Mouse (Mus musculus) layer of hippocampus, adult 2 months (tissue): ENCODE data around the gene Lrrc26. TPM values are rescaled to one million over a fixed set of nuclear protein-coding genes. Genes with fewer than 3 reads are reported as not detected.

Experiments used
- DNase-seq, 2 experiments: peaks; one replicate each; pipeline ENCODE4 v3.0.0; 2022; ENCODE audit warnings: low spot score in 2 of 2
- H3K27ac ChIP-seq: fragments of 200-600 bp; 2 replicates; pipeline ENCODE4 v1.8.1; 2022
- H3K4me3 ChIP-seq: fragments of 200-600 bp; 2 replicates; pipeline ENCODE4 v1.8.1; 2022; ENCODE audit warnings: mild to moderate bottlenecking
- CTCF ChIP-seq: fragments of 200-600 bp; conservative IDR thresholded peaks from 2 replicates; pipeline ENCODE4 v1.8.1; 2022; ENCODE audit warnings: antibody characterized with exemption, mild to moderate bottlenecking, moderate library complexity
- total RNA-seq, 2 experiments: library from RNA; stranded (reverse); gene quantifications; 2 replicates each; pipeline ENCODE4 v1.2.3; 2021

Gene Lrrc26
- total RNA-seq, 2 experiments from 2014 or later: not detected

DNA sequence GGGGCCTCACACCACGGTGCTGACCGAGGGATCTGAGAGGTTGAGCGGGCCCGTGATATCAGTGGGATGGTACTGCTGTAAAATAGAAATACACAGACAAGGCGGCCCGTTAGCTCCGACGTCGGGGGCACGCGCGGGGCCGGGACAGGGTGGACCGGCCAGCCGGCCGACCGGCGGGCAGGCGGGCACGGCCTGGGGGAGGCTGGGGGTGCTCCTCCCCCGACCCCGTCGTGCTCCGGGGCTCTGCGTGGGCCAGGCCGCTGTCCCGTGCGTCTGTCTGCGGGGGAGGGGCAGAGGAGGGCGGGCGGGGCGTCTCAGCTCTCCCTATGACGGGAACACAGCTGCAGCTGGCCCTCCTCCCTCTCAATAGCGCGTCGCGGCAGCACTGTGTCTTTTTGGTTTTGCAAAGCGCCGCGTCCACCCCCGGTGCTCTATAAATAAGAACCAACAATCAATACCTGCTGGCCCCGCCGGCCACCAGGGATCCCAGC, 2.4 kb downstream of the Lrrc26 start:
- Histone ChIP-seq H3K4me3 (peak overlapping the region; percentile 37), H3K27ac (peak overlapping the region; percentile 92)
- peak in 1 of 2 experiments; percentile 11 for DNase-seq
- TF ChIP-seq CTCF: no peak

DNA sequence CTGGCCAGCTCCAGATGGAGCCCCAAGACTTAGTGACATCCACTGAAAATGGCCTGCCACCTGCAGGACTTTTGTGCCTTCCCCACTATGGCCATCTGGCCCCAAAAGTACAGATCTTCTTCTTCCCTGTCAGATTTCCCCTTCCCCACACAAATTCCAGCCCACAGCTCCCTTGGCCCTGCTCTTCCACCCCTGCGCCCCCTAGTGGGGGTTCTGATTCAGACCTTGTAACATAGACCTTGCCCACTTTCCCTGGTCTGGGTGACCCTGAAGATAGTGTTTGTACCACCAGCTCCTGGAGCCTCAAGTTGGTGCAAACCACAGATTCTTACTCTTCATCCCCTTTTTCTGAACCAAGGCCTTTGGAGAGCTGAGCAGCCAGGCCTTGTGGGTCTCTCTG, 3.1 kb downstream of the Lrrc26 start:
- DNase-seq: peak; percentile 51 to 84

DNA sequence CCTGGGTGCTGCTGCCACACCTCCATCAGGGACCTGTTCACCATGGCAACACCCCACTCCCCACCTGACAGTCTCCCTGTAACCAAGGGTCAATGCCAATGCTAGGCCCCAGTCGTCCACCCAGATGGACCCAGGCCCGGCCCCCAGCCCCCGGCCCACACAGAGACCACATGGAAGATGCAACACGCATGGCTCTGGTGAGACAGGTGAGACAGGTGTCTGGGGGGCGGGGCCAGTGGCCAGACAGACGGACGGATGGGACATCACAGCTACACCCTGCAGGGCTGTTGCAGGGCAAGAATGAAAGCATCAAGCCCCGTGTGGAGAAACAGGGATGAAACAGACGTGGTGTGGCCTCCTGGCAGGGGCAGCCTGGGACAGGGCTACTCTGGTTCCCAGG, 4.0 kb downstream of the Lrrc26 start:
- no peak for TF ChIP-seq CTCF
- DNase-seq: no peak
- peak overlapping the region; percentile 92; the same call in 1 of the 2 replicates for H3K27ac ChIP-seq
- no peak overlapping the region for H3K4me3 ChIP-seq

More for the DNA sequence above, 3.1 kb downstream of the Lrrc26 start:
- Histone ChIP-seq H3K27ac (peak overlapping the region; percentile 92), H3K4me3 (no peak overlapping the region; the same call in 1 of the 2 replicates)
- peak; percentile 96 for TF ChIP-seq CTCF

DNA sequence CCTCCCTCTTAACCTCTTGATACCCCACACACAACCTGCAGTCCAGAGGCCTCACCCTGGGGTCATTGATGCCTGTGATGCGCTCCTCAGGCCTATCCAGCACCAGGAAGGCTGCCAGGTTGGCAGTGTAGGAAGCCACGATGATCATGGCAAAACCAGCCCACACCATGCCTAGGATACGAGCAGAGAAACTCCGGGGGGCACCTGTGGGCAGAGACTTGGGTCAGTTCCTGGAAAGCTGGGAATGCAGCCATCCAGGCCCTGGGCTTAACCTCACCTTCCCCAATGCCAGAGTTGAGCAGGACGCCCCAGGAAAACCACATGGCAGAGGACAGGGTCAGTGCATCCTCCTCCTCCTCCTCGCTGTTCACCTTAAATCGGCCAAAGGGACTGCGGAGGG, 7.4 kb downstream of the Lrrc26 start:
- DNase-seq: no peak
- no peak for TF ChIP-seq CTCF

DNA sequence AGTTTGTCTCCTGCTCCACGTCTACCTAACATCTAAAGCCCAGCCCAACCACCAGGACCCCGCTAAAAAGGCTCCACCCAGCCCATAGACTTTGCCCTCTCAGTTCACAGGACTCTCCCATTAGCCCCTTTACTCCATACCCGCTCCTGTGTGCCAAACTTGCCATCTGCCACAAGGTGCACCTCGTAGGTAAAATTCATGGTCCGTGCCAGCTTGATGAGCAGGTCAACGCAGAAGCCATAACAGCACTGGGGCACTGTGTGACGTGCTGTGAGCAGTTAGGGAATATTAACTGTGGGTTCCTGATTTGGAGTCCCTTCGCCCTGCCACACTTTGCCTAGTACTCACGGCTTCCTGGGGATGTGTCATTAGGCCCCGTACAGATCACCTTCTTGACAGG, 8.3 kb downstream of the Lrrc26 start:
- TF ChIP-seq CTCF: no peak
- no peak for DNase-seq
- Histone ChIP-seq H3K4me3 (no peak overlapping the region), H3K27ac (no peak overlapping the region)

More for the DNA sequence above, 7.4 kb downstream of the Lrrc26 start:
- no peak overlapping the region for H3K27ac ChIP-seq
- H3K4me3 ChIP-seq: no peak overlapping the region

DNA sequence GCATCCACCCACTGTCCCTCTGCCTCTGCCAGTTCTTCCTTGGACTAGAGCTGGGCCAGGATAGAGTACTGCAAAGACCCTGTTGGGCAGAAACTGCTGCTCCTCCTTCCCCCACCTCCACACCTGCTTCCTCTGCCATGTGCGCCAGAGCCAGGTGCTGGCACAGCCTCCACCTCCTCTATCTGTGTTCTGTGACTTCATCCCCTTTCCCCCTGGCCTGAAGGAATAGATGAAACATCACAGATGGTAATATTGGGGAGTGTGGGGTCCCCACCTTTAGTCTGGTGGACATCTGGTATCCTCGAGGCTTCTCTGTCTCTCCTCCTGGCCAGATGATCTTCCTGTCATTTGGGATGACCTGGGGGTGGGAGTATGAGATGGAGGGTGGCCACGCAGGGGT, 13.7 kb downstream of the Lrrc26 start:
- no peak for DNase-seq
- no peak for TF ChIP-seq CTCF
- Histone ChIP-seq H3K27ac (no peak overlapping the region), H3K4me3 (no peak overlapping the region)

DNA sequence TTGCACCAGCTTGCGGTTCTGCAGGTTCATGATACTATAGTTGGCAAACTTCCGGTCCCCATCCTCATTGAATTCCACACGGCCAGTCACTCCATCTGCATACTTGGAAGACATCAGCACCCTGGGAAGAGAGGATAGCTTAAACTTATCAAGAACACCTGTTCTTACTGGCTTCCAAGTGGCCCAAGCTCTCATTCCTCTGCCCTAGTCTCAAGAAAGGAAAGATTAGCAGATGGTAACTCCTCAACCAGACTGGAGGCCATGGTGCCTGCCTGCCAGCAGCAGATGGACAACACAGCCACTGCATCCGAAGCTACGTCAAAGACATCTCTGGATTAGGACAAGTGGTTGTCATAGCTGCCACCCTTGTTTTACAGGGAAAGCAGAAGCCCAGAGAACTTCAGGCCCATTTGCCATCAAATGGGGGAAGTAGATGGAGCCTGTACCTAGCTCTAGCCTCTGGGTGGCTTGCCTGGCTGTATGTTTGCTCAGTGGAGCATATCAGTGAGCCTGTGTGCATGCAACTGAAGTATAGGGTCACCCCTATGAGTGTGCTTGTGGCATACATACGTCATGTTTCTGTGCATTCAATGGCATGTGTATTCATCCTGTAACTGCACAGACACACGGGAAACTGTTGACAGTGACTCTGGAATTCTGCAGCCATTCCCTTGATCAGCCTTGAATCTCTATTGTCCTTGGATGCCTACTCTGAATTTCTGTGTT, 14.4 kb downstream of the Lrrc26 start:
- no peak for TF ChIP-seq CTCF
- no peak overlapping the region; the same call in 1 of the 2 replicates for H3K4me3 ChIP-seq
- H3K27ac ChIP-seq: peak overlapping the region; percentile 48; the same call in 1 of the 2 replicates
- DNase-seq: peak in 1 of 2 experiments; percentile 16

DNA sequence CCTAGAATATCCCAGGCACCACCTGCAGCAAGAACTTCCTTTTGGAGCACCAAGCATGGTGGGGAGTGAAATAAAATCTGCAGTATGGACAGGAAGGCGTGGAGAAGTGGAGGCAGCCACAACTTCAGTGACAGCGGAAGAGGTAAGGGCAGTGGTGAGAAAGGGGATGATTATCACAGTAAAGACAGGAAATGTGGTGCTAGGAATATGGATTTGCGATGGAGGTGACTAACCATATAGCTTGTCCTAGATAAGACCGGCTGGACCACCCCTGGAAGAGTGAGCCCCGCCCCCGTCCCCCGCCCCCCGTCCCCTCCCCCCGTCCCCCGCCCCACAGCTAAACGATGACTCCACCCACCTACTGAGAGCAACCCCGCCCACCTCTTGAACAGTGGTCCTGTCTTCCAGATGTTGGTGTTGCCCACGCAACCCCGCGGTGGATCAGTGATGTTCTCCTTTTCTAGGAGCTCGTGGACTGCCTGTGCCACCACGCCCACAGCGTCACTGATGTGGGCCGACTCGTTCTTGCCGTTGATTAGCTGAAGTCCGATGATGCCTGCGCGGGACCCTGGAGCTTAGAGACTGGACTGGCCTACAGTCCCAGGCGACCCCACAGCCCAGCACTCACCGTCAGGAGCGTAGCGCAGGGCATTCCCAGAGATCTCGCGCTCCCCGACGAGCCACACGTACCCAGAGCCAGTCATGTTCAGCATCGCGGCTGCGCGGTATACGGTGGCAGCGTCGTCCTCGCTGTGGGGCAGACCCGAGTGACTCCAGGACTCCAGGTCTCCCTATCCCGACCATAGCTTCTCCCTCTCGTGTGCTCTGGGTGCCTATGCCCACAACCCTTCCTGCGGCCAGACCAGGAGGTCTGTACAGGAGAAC, 15.2 kb downstream of the Lrrc26 start:
- Histone ChIP-seq H3K4me3 (peak overlapping the region; percentile 46), H3K27ac (peak overlapping the region; percentile 51; the same call in 1 of the 2 replicates)
- DNase-seq: peak in 1 of 2 experiments; percentile 10
- TF ChIP-seq CTCF: no peak

DNA sequence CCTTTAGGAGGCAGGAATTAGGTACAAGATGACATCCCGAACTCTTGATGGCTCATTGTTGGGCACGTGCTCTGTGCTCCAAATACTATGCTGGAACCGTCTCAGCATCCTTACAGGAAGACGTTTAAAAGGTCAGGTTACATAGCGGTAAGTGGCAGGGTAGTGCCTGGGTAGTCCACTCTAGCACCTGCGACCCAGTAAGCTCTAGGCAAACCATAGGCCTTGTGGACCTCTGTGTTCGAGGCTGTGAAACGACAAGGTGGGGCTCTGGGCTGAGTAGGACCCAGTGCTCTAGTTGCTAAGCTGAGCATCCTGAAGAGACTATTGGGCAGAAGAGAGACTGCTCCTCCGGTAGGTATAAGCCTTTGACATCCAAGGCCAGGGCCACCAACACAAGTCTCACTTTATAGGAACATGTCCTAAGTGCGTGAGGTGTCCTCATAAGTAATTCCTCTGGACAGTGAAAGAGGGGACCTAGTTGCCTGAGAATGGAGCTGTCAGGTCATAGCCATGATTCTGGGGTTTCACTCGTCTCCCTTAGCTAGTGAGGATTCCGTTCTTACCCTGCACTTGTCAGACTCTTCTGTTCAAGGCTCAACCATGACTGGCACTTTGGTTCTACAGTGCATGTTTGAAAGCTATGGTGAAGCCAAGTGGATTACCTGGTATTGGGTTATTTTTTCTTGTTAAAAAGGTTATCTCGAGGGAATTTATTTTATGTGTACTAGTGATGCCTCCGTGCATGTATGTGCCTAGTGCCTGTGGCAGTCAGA, 16.1 kb downstream of the Lrrc26 start:
- Histone ChIP-seq H3K27ac (peak overlapping the region; percentile 51; the same call in 1 of the 2 replicates), H3K4me3 (no peak overlapping the region; the same call in 1 of the 2 replicates)
- TF ChIP-seq CTCF: no peak
- no peak for DNase-seq

DNA sequence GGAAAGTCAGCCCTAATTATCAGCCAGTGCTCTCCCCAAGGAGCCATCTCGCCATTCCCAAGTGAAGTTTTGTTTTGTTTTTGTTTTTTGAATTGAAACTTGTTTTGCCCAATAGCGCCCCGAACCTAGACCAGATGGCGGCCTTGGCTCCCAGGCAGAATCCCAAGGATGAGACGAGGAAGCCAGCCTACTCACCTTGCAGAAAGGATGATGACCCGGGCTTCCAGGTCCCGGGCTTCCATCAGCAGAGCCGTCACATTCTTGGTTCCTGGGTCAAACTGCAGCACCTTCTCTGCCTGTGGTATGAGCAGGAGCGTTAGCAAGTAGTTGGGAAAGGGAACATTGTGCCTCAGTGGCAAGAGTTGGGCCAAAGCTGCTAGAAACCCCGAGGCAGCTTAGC, 20.5 kb downstream of the Lrrc26 start:
- Histone ChIP-seq H3K27ac (no peak overlapping the region), H3K4me3 (no peak overlapping the region)
- no peak for DNase-seq
- TF ChIP-seq CTCF: no peak

DNA sequence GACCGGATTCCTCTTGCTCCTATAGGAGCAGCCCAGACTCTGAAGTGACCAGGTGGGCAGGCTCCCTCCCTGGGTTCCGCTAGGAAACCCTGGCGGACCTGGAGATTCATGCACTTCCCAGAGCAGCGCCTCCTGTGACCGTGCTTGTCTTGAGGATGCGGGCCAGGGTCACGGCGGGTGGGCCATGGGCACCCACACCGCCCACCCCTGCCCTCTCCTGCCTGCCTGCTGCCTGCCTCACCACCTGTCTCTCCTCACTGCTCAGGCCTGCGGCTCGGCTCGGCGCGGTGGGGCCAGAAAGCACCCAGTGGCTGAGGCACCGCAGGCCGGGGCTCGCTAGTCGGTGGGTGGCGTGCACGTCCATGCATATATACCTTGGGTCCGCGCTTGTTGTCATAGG, 21.3 kb downstream of the Lrrc26 start:
- no peak overlapping the region for H3K4me3 ChIP-seq
- peak overlapping the region; percentile 2; the same call in 1 of the 2 replicates for H3K27ac ChIP-seq
- DNase-seq: no peak
- TF ChIP-seq CTCF: no peak

DNA sequence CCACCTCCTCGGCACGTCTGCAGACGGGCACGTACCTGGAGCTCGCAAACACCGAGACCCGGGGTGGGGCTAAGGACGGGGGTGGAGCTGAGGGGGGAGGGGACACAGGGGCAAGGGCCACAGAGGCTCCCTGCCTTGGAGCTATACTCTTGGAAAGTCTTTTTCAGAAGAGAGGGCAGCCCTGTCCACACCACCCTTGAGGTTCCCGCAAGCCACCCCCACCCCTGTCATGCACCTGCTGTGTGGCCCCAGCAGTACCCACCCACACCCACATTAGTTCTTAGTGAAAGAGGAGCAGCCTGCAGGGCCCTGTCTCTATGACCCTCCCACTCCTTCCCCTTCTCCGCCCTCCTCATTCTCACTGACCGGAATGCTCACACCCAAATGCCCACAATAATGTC, 21.8 kb downstream of the Lrrc26 start:
- H3K27ac ChIP-seq: 0 out of 2 replicates have a peak overlapping the region, but pooled peaks have one; percentile 2
- DNase-seq: no peak
- no peak overlapping the region for H3K4me3 ChIP-seq
- no peak for TF ChIP-seq CTCF
